Mouse (Mus musculus) C2C12 (cell line): Measurements from ENCODE around the gene Ackr2.

ENCODE experiments used
- CTCF ChIP-seq: IDR thresholded peaks from one replicate; pipeline ENCODE4 v1.5.1; 2011; ENCODE audit not compliant: control insufficient read depth, insufficient read depth, insufficient read length
- MAX ChIP-seq: IDR thresholded peaks from one replicate; pipeline ENCODE4 v1.6.1; 2011; ENCODE audit warnings: mild to moderate bottlenecking, control low read depth

DNA sequence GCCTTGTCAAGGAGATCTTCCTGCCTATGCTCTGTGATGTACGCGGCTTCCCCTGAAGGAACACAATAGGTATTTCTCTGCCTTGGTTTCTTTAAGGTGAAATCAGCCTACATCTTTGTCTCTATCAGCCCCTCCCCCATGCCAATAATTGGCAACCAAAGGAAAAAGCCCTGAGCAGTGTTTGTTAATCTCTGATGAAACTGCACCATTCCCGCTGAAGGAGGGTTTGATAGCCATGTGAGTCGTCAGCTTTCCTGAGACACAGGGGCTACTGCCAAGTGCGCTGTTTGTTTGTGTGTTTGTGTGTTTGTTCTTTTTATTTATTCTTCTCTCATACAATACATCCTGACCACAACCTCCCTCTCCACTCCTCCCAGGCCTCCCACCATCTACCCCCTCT, 25.8 kb downstream of the Ackr2 start:
- no peak for TF ChIP-seq CTCF
- TF ChIP-seq MAX: no peak
